15 mouse cellular contexts compared by ENCODE assay signal in genomic region chr16:76591956-76592768, GRCm38 (mm10).
DNase-seq lines count a peak whose midpoint lies in the region; ATAC-seq and TF ChIP-seq lines count a peak whose summit lies in the region.
"Had no signal": no experiment of that assay in that cellular context is flagged by ENCODE, and none has a peak within 500 bp of the region (broad histone marks: within the 10 kb centered on the region; RNA-seq: fewer than 3 reads in every experiment).

No protein-coding gene starts in this region.

- no peaks in the 10 kb centered on the region for H3K9me3 ChIP-seq in liver, postnatal 0 days (ENCODE audit: low read length)
- no peaks in the 10 kb centered on the region for H3K9me3 ChIP-seq in intestine, embryonic 16.5 days (ENCODE audit: control insufficient read depth, low read length)
- H3K9me3 ChIP-seq: liver, embryonic 12.5 days; stomach, embryonic 15.5 days had no signal

- H3K4me2 ChIP-seq in liver, postnatal 0 days (ENCODE audit: low read depth, low read length) = no peak overlapping the region
- H3K4me2 ChIP-seq in intestine, embryonic 16.5 days (ENCODE audit: low read depth, low read length) = no peak overlapping the region
- H3K4me2 ChIP-seq: liver, embryonic 12.5 days; stomach, embryonic 15.5 days had no signal

- H3K9ac ChIP-seq in liver, adult 2 months (ENCODE audit: low read depth, low read length) = no peak overlapping the region
- no peak overlapping the region for H3K9ac ChIP-seq in liver, postnatal 0 days (replicated peaks)
- no peak overlapping the region for H3K9ac ChIP-seq in intestine, embryonic 16.5 days (ENCODE audit: low read depth, low read length)
- H3K9ac ChIP-seq: liver, embryonic 12.5 days; stomach, embryonic 15.5 days had no signal

- 75% methylated on average over 4 of the region's 4 CpGs for WGBS in liver, adult 2 months
- WGBS in liver, postnatal 0 days (ENCODE audit: insufficient replicate concordance) = 67% methylated on average over 4 of the region's 4 CpGs
- WGBS in intestine, embryonic 16.5 days = 56% methylated on average over 4 of the region's 4 CpGs

- no peak for TF ChIP-seq EP300 in liver, postnatal 0 days (IDR thresholded peaks at IDR 0.05; ENCODE audit: low read depth)

- no peak overlapping the region for H3K4me3 ChIP-seq in liver, adult 2 months (ENCODE audit: insufficient read depth, low read depth, low read length)
- no peak overlapping the region for H3K4me3 ChIP-seq in liver, postnatal 0 days (ENCODE audit: low read depth, low read length)
- no peak overlapping the region for H3K4me3 ChIP-seq in intestine, embryonic 16.5 days (ENCODE audit: low read length)
- H3K4me3 ChIP-seq: heart, adult 2 months; liver, embryonic 12.5 days; stomach, embryonic 15.5 days had no signal

- DNase-seq in liver, adult 2 months (ENCODE audit: extremely low read depth, low read depth, low spot score) = peak; percentile 10
- DNase-seq in liver, postnatal 0 days = no peak
- DNase-seq in brain, adult 2 months (ENCODE audit: low read depth, low spot score) = peak; percentile 37
- DNase-seq in kidney, postnatal 36 days = peak; percentile 8 to 37
- DNase-seq in embryo, embryonic 9.5 days (ENCODE audit: extremely low spot score) = no peak
- DNase-seq in cerebellum, adult 11-12 months = no peak
- DNase-seq: adrenal gland, adult 8-10 months; heart, adult 2 months; heart, postnatal 14 days; layer of hippocampus, postnatal 36 days had no signal

- no peaks in the 10 kb centered on the region for H3K4me1 ChIP-seq in liver, adult 2 months (ENCODE audit: control insufficient read depth, insufficient read depth, low read length)
- H3K4me1 ChIP-seq in liver, postnatal 0 days (ENCODE audit: insufficient read depth) = no peaks in the 10 kb centered on the region; the same call in 1 of the 2 replicates
- H3K4me1 ChIP-seq in intestine, embryonic 16.5 days (ENCODE audit: control insufficient read depth, insufficient read depth, low read length) = peaks cover 4% of the 10 kb centered on the region; the same call in 1 of the 2 replicates
- H3K4me1 ChIP-seq: liver, embryonic 12.5 days; stomach, embryonic 15.5 days had no signal

- ATAC-seq in liver, postnatal 0 days = no peak
- ATAC-seq in intestine, embryonic 16.5 days = peak; percentile 77
- ATAC-seq: hindbrain, postnatal 0 days; liver, embryonic 12.5 days had no signal

- H3K27ac ChIP-seq in liver, adult 2 months (replicated peaks; ENCODE audit: insufficient read depth, low read depth, low read length) = no peak overlapping the region
- H3K27ac ChIP-seq in liver, postnatal 0 days (ENCODE audit: low read depth) = no peak overlapping the region
- no peak overlapping the region for H3K27ac ChIP-seq in intestine, embryonic 16.5 days (ENCODE audit: low read length)
- H3K27ac ChIP-seq: heart, adult 2 months; hindbrain, postnatal 0 days; liver, embryonic 12.5 days; stomach, embryonic 15.5 days had no signal

- no peaks in the 10 kb centered on the region for H3K79me2 ChIP-seq in liver, adult 2 months (ENCODE audit: control insufficient read depth, insufficient read depth, low read length)

- TF ChIP-seq CTCF in liver, adult 2 months (IDR thresholded peaks at IDR 0.05; ENCODE audit: low read depth, low read length) = no peak
- no peak for TF ChIP-seq CTCF in liver, postnatal 0 days (IDR thresholded peaks at IDR 0.05; ENCODE audit: low read depth)

- TF ChIP-seq POLR2A in liver, adult 2 months (IDR thresholded peaks at IDR 0.05; ENCODE audit: extremely low read depth, insufficient read depth, low read length) = no peak

- H3K36me3 ChIP-seq in liver, adult 2 months (ENCODE audit: control insufficient read depth, insufficient read depth, low read length) = no peaks in the 10 kb centered on the region
- H3K36me3 ChIP-seq in liver, postnatal 0 days (replicated peaks; ENCODE audit: insufficient read depth, low read length) = no peaks in the 10 kb centered on the region
- no peaks in the 10 kb centered on the region for H3K36me3 ChIP-seq in intestine, embryonic 16.5 days (ENCODE audit: control insufficient read depth, insufficient read depth, low read length)
- H3K36me3 ChIP-seq: liver, embryonic 12.5 days; stomach, embryonic 15.5 days had no signal

- H3K27me3 ChIP-seq in liver, adult 2 months (ENCODE audit: control insufficient read depth, insufficient read depth, low read length) = no peaks in the 10 kb centered on the region
- no peaks in the 10 kb centered on the region for H3K27me3 ChIP-seq in liver, postnatal 0 days (ENCODE audit: insufficient read depth, low read length)
- no peaks in the 10 kb centered on the region for H3K27me3 ChIP-seq in intestine, embryonic 16.5 days (replicated peaks; ENCODE audit: control insufficient read depth, insufficient read depth, low read length)
- H3K27me3 ChIP-seq: CH12.LX; liver, embryonic 12.5 days; stomach, embryonic 15.5 days had no signal

Comparison
In these comparisons a context has a peak if more than half of its experiments do, and no peak if none do; other contexts are left out.
1. DNase-seq: peak in liver, adult 2 months (single experiment), brain, adult 2 months (single experiment) and kidney, postnatal 36 days (2 of 2); none in liver, postnatal 0 days (single experiment), embryo, embryonic 9.5 days (single experiment) and cerebellum, adult 11-12 months (single experiment).